Mouse (Mus musculus) embryonic facial prominence, embryonic 12.5 days (tissue): ENCODE results near the gene Gm28038. TPM values are rescaled to one million over a fixed set of nuclear protein-coding genes. Genes with fewer than 3 reads are reported as not detected.

ENCODE experiments used
- ATAC-seq: fragments of 200-750 bp; cut with Nextera tagmentation; 2 replicates; pipeline ENCODE4 v1.8.0; 2017; ENCODE audit not compliant: insufficient number of reproducible peaks, insufficient read depth, low FRiP score, low TSS enrichment
- H3K27ac ChIP-seq: fragments of 300-500 bp; sonication (generic); 2 replicates; pipeline ENCODE4 v1.5.1; 2016; ENCODE audit warnings: mild to moderate bottlenecking
- H3K27me3 ChIP-seq: fragments of 300-500 bp; sonication (generic); 2 replicates; pipeline ENCODE4 v1.6.1; 2016; ENCODE audit warnings: mild to moderate bottlenecking, moderate library complexity
- H3K36me3 ChIP-seq: fragments of 300-500 bp; sonication (generic); 2 replicates; pipeline ENCODE4 v1.6.1; 2016; ENCODE audit warnings: mild to moderate bottlenecking
- H3K4me1 ChIP-seq: fragments of 300-500 bp; sonication (generic); 2 replicates; pipeline ENCODE4 v1.6.1; 2016
- H3K4me2 ChIP-seq: fragments of 300-500 bp; sonication (generic); replicated peaks from 2 replicates; pipeline ENCODE4 v1.6.1; 2016; ENCODE audit warnings: mild to moderate bottlenecking, moderate library complexity
- H3K4me3 ChIP-seq: fragments of 300-500 bp; sonication (generic); 2 replicates; pipeline ENCODE4 v1.5.1; 2016; ENCODE audit warnings: mild to moderate bottlenecking
- H3K9ac ChIP-seq: fragments of 300-500 bp; sonication (generic); 2 replicates; pipeline ENCODE4 v1.6.1; 2016; ENCODE audit warnings: mild to moderate bottlenecking, moderate library complexity
- H3K9me3 ChIP-seq: fragments of 300-500 bp; sonication (generic); 2 replicates; pipeline ENCODE4 v1.6.1; 2016; ENCODE audit warnings: mild to moderate bottlenecking, moderate library complexity
- WGBS: fragments of 180-500 bp; shearing (Covaris S2); methylation state at CpG from one replicate; pipeline ENCODE4 v1.1.7; 2016; 5-methylcytosine and 5-hydroxymethylcytosine counted together
- polyA plus RNA-seq: library from polyadenylated mRNA; unstranded; fragments of >200 nt; fragmentation: Nextera tagmentation; extraction: Ambion mirVana; gene quantifications from 2 replicates; pipeline ENCODE4 v1.2.1, GENCODE M21; 2016

Gm28038 gene
- polyA plus RNA-seq, 1 experiment from 2014 or later, result not detected

- WGBS, result 92% methylated on average over 7 of the region's 7 CpGs
- Histone ChIP-seq H3K27ac (no peak overlapping the region), H3K4me2 (no peak overlapping the region)
Observed at GRCm38 (mm10) chr2:30306087-30306486, 25.2 kb downstream of the Gm28038 start.

DNA sequence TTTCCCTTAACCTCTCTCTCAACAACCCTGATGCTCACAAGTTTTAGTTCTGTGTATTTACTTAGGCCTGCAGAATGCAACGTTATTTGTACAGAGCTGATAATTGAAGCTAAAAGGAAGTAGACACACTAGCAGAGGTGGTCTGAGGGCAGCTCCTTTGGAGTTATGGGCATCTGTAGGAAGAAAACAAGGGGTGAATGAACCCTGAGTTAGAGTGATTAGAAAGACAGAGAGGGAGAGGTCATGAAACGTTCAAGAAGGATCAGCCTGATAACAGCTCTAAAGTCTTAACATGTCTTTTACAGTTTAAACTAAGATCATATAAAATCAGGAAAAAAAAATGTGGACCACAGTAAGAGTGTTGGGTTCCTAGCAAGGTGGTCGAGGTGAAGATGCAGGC is 28.5 kb downstream of the Gm28038 start:
- peaks cover 93% of the 10 kb centered on the region for H3K36me3 ChIP-seq

More at GRCm38 (mm10) chr2:30306087-30306486, 25.2 kb downstream of the Gm28038 start:
- Histone ChIP-seq H3K36me3 (peaks cover 91% of the 10 kb centered on the region), H3K9ac (no peak overlapping the region), H3K4me3 (no peak overlapping the region), H3K27me3 (no peaks in the 10 kb centered on the region), H3K4me1 (no peaks in the 10 kb centered on the region), H3K9me3 (no peaks in the 10 kb centered on the region)
- ATAC-seq, result no peak

DNA sequence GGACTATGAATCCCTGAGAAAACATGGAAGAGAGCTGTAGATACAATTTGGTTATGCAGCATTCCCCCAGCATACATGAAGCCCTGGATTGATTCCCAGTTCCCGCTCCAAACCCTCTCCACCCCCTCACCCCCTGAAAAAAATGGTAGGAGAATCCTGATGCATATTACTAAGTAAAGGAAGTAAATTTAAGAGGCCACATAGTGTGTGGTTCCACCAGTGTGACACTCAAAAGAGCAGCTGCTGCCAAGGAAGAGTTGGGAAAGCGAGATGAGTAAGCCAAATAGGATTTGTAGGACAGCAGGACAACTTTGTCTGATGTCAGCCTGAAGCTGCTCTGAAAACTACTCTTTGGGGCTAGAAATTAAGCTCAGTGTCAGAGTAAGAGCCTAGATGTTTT is 30.6 kb downstream of the Gm28038 start:
- Histone ChIP-seq H3K4me2 (no peak overlapping the region), H3K4me1 (no peaks in the 10 kb centered on the region), H3K27ac (no peak overlapping the region), H3K27me3 (no peaks in the 10 kb centered on the region), H3K9me3 (no peaks in the 10 kb centered on the region), H3K9ac (no peak overlapping the region), H3K36me3 (peaks cover 93% of the 10 kb centered on the region), H3K4me3 (no peak overlapping the region)
- 96% methylated on average over 2 of the region's 2 CpGs for WGBS
- no peak for ATAC-seq

More for the DNA sequence above, 28.5 kb downstream of the Gm28038 start:
- 86% methylated on average over 3 of the region's 3 CpGs for whole genome bisulfite sequencing
- Histone ChIP-seq H3K9ac (no peak overlapping the region), H3K27ac (no peak overlapping the region), H3K27me3 (no peaks in the 10 kb centered on the region), H3K4me3 (no peak overlapping the region), H3K4me1 (no peaks in the 10 kb centered on the region), H3K4me2 (no peak overlapping the region), H3K9me3 (no peaks in the 10 kb centered on the region)
- no peak for ATAC-seq

GRCm38 (mm10) chr2:30316136-30316535 is 35.3 kb downstream of the Gm28038 start:
- Histone ChIP-seq H3K27ac (no peak overlapping the region), H3K27me3 (no peaks in the 10 kb centered on the region), H3K4me2 (no peak overlapping the region), H3K9ac (no peak overlapping the region), H3K4me1 (no peaks in the 10 kb centered on the region), H3K4me3 (no peak overlapping the region), H3K9me3 (no peaks in the 10 kb centered on the region), H3K36me3 (peaks cover 90% of the 10 kb centered on the region)
- ATAC-seq, result no peak
- 87% methylated on average over 4 of the region's 4 CpGs for WGBS

- Histone ChIP-seq H3K4me3 (no peak overlapping the region), H3K27me3 (no peaks in the 10 kb centered on the region), H3K27ac (no peak overlapping the region), H3K4me2 (no peak overlapping the region), H3K9me3 (no peaks in the 10 kb centered on the region), H3K9ac (no peak overlapping the region), H3K36me3 (peaks cover 92% of the 10 kb centered on the region), H3K4me1 (no peaks in the 10 kb centered on the region)
- 92% methylated on average over 5 of the region's 5 CpGs for WGBS
- ATAC-seq, result no peak
Observed at GRCm38 (mm10) chr2:30316955-30317354, 36.1 kb downstream of the Gm28038 start.

DNA sequence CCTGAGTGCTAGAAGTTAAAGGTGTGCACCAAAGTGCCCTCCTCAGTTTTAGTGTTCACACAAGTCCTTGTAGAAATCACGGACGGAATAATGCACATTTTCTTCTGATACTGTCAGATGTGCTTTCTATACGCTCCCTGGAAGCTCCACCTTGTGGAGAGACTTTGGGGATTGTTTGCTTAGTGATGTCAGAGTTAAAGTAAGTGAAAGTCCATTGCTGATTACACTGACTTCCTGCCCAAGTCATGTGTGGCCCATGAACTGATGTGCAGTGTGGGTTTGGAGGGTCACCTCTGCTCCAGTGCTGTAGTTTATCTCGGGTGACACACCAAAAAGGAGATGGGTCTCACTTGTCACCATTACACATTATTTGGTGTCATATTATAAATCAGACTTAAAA is 38.4 kb downstream of the Gm28038 start:
- no peak for ATAC-seq
- H3K9ac ChIP-seq, result no peak overlapping the region
- no peak overlapping the region for H3K27ac ChIP-seq
- no peaks in the 10 kb centered on the region for H3K4me1 ChIP-seq
- WGBS, result 84% methylated on average over 4 of the region's 4 CpGs
- peaks cover 92% of the 10 kb centered on the region for H3K36me3 ChIP-seq
- no peaks in the 10 kb centered on the region for H3K9me3 ChIP-seq
- no peaks in the 10 kb centered on the region for H3K27me3 ChIP-seq
- H3K4me2 ChIP-seq, result no peak overlapping the region
- no peak overlapping the region for H3K4me3 ChIP-seq

DNA sequence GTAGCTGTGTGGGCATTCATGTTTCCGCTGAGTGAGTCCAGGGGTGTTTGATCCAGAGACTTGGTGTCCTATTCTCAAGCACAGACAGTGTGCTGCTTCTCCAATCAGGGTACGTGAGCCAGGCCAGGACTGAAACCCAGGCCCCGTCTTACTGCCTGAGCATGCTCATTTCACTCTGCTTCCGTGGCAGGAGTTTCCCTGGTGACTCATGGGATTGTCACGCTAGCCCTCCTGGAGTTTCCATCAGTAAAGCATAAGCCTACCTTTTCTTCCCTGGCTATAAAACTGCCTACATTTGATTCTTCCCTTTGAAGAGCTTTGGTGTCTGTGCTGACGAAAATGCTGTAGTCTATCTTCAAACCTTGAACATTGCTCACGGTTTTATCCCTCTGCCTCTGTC is 42.3 kb downstream of the Gm28038 start:
- Histone ChIP-seq H3K9ac (no peak overlapping the region), H3K9me3 (no peaks in the 10 kb centered on the region), H3K4me3 (no peak overlapping the region), H3K36me3 (peaks cover 92% of the 10 kb centered on the region), H3K27me3 (no peaks in the 10 kb centered on the region), H3K4me1 (no peaks in the 10 kb centered on the region), H3K27ac (no peak overlapping the region), H3K4me2 (no peak overlapping the region)
- 92% methylated on average over 7 of the region's 7 CpGs for WGBS
- ATAC-seq, result no peak

- Histone ChIP-seq H3K36me3 (peaks cover 96% of the 10 kb centered on the region), H3K27me3 (no peaks in the 10 kb centered on the region), H3K4me2 (no peak overlapping the region), H3K9ac (no peak overlapping the region), H3K4me3 (no peak overlapping the region), H3K4me1 (no peaks in the 10 kb centered on the region), H3K27ac (no peak overlapping the region), H3K9me3 (no peaks in the 10 kb centered on the region)
- 93% methylated on average over 5 of the region's 5 CpGs for WGBS
- no peak for ATAC-seq
Observed at GRCm38 (mm10) chr2:30325296-30325695, 44.5 kb downstream of the Gm28038 start.

DNA sequence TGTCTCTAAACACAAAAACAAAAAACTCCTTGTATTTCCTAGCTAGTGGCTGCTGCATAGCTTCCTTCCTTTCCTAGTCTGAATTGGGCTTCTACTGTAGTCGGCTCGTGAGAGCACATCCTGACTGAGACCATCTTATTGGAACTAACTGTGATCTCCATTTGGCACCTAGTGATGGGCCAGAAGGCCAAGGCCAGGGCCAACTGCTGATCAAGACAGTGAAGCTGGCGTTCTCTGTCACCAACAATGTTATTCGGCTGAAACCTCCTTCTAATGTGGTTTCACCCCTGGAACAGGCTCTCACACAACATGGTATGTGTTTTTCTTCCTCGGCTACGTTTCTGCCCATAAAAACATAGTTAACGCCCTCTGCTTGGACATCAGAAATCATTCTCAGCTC is 46.4 kb downstream of the Gm28038 start:
- Histone ChIP-seq H3K27me3 (no peaks in the 10 kb centered on the region), H3K36me3 (peaks cover 91% of the 10 kb centered on the region), H3K4me1 (no peaks in the 10 kb centered on the region), H3K9ac (no peak overlapping the region), H3K27ac (no peak overlapping the region), H3K4me2 (no peak overlapping the region), H3K9me3 (no peaks in the 10 kb centered on the region), H3K4me3 (no peak overlapping the region)
- WGBS, result 90% methylated on average over 7 of the region's 7 CpGs
- no peak for ATAC-seq

DNA sequence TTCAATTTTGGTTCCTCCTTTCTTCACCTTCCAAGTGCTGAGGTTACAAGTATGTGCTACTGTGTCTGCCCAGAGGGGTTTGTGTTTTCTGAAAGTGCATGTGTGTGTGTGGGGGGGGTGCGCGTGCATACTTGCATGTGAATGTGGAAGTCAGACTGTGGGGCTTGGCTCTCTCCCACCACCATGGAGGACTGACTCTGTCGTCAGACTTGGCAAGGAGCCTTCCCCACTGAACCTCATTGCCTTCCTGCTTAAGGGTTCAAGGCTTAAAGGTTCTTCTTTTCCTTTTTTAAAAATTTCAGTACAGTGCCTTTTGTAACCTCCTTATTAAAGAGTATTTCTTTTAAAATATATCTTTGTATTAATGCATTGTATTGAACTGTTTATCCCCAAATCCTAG is 47.9 kb downstream of the Gm28038 start:
- no peaks in the 10 kb centered on the region for H3K4me1 ChIP-seq
- H3K9ac ChIP-seq, result no peak overlapping the region
- no peaks in the 10 kb centered on the region for H3K9me3 ChIP-seq
- H3K4me2 ChIP-seq, result no peak overlapping the region
- 95% methylated on average over 3 of the region's 3 CpGs for WGBS
- no peak overlapping the region for H3K4me3 ChIP-seq
- peaks cover 91% of the 10 kb centered on the region for H3K36me3 ChIP-seq
- no peak for ATAC-seq
- H3K27ac ChIP-seq, result no peak overlapping the region
- no peaks in the 10 kb centered on the region for H3K27me3 ChIP-seq

DNA sequence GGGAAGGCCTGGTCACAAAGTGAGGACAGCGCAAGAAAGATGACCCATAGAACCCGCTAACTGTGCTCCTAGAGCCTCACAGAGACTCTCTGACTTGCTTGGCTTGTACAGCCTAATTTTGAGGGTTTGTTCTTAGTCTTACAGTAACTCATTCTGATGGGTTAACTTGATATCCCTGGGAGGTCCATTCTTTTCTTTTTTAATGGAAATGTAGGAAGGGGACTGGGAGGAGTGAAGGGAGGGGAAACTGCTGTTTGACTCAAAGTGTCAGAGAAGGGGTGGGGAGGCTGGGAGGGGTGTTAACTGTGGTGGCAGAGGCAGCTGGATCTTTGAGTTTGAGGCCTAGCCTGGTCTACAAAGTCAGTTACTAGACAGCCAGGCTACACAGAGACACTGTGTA is 54.5 kb downstream of the Gm28038 start:
- Histone ChIP-seq H3K27me3 (no peaks in the 10 kb centered on the region), H3K36me3 (peaks cover 87% of the 10 kb centered on the region), H3K4me2 (no peak overlapping the region), H3K27ac (no peak overlapping the region), H3K9ac (no peak overlapping the region), H3K9me3 (no peaks in the 10 kb centered on the region), H3K4me1 (no peaks in the 10 kb centered on the region), H3K4me3 (no peak overlapping the region)
- no peak for ATAC-seq
- 99% methylated on average over 2 of the region's 2 CpGs for WGBS

- no peak overlapping the region for H3K4me2 ChIP-seq
- H3K4me1 ChIP-seq, result no peaks in the 10 kb centered on the region
- no peak for ATAC-seq
- no peak overlapping the region for H3K27ac ChIP-seq
- peaks cover 92% of the 10 kb centered on the region for H3K36me3 ChIP-seq
- H3K9ac ChIP-seq, result no peak overlapping the region
- WGBS, result 89% methylated on average over 16 of the region's 16 CpGs
- H3K4me3 ChIP-seq, result no peak overlapping the region
- H3K27me3 ChIP-seq, result no peaks in the 10 kb centered on the region
- no peaks in the 10 kb centered on the region for H3K9me3 ChIP-seq
Observed at GRCm38 (mm10) chr2:30336174-30336915, 55.5 kb downstream of the Gm28038 start.
